Mouse (Mus musculus): ENCODE data around the gene Sema4g.

Gene Sema4g

DNA sequence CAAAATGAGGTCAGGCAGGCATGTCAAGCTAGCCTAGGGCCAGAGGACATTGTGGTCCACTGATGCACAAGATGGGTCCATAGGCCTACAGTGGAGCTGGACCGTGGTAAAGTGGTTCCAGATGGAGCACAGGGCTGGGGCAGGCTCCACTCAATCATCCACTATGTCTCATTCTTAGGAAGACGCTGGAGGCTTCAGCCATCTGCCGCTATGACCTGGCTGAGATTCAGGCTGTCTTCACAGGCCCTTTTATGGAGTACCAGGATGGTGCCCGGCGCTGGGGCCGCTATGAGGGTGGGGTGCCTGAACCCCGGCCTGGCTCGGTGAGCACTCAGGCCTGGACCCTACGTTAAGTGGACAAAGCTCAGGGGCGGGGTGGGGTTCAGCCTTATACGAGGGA lies 8.9 kb downstream of the Sema4g start:
- in situ Hi-C loops (cut with MboI; ENCODE audit: low pct_unique_long_range_greater_than_20kb in 1 of 2, low sequenced_read_pairs in 2 of 2, unreplicated experiment in 1 of 2) = no loop called here

- in situ Hi-C loops (cut with MboI; ENCODE audit: low pct_unique_long_range_greater_than_20kb in 1 of 2, low sequenced_read_pairs in 2 of 2, unreplicated experiment in 1 of 2) = no loop called here
Observed at GRCm38 (mm10) chr19:44999647-45000046, 10.7 kb downstream of the Sema4g start.

DNA sequence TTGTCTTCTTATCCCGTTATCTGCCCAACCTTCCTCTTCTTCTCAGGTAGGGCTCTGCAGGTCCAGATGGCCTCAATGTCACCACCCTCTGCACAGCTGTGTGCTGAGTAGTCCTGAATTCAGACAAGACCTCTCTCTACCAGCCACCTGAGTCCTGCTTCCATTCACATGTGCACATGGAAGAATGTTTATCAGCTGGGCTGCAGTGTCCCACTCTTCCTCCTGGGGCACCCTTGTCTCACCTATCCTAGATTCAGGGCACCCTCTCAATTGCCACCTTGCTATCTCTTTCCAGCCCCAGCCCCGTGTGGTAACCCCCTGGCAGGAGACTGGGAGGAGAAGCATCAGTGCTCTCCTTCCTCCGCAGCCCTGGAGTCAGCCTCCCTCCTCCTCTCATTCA lies 13.4 kb downstream of the Sema4g start:
- in situ Hi-C loops (cut with MboI; ENCODE audit: low pct_unique_long_range_greater_than_20kb in 1 of 2, low sequenced_read_pairs in 2 of 2, unreplicated experiment in 1 of 2) = no loop called here

- in situ Hi-C loops (cut with MboI; ENCODE audit: low pct_unique_long_range_greater_than_20kb in 1 of 2, low sequenced_read_pairs in 2 of 2, unreplicated experiment in 1 of 2) = no loop called here
Observed at GRCm38 (mm10) chr19:45003740-45004516, 15.0 kb downstream of the Sema4g start.

- in situ Hi-C loops (cut with MboI; ENCODE audit: low pct_unique_long_range_greater_than_20kb in 1 of 2, low sequenced_read_pairs in 2 of 2, unreplicated experiment in 1 of 2) = no loop called here
Observed at GRCm38 (mm10) chr19:45005444-45005843, 16.5 kb downstream of the Sema4g start, which contains the start of gene Twnk. Gene Twnk (plus strand): TSS chr19:45005663.

DNA sequence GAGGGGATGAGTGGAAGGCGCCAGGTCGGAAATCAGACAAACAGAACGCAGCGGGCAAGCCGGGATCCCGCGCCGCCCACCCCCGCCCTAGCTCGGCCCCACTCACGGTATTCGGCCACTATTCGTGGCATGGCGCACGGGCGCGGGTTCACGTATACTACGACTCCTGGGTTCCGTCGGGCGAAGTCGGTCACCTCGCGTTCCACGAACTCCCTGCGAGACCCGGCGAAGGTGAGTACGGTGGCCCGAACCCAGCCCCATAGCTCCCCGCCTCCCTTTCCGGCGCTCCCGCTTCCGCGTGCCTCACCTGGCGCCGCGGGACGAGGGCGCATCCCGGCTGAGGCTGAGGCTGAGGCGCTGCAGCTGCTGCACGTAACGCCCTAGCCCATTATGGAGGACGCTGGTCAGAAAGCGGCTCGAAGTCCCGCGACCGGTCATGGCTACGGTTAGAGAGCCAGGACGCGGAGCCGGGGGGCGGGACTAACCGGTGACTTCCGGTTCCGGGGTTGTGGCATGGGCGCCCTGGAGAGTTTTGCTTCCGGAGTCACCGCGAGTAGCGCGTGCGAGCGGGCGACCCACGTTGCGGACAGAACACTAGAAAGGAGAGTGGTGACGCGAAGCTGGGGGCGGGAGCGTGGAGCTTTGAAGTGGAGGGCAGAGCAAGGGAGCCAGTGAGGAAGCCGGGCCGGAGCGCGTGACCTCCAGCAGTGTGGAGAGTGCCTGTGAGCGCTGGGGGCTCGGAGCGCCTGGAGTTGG lies 17.2 kb downstream of the Sema4g start, which contains the start of gene Mrpl43:
Mrpl43 (minus strand) TSS at position 486 of the 756 bp plus-strand sequence.
- in situ Hi-C loops (cut with MboI; ENCODE audit: low pct_unique_long_range_greater_than_20kb in 1 of 2, low sequenced_read_pairs in 2 of 2, unreplicated experiment in 1 of 2) = no loop called here

DNA sequence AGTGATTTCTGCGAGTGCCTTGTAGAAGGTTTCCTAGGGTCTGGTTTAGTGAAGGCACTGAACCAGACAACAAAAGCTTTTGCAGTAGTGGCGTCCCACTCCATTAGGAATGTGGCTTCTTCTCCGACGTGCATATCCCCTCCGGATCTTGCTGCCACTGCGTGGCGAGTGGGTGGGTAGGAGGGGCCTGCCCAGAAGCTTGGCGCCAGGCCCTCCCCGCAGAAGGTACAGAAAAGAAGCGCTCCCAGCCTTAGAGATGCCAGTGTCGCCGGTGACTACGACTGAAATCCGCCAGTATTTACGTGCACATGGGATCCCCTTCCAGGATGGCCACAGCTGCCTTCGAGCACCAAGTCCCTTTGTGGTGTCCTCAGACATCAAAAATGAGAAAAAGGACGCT lies 18.1 kb downstream of the Sema4g start:
- in situ Hi-C loops (cut with MboI; ENCODE audit: low pct_unique_long_range_greater_than_20kb in 1 of 2, low sequenced_read_pairs in 2 of 2, unreplicated experiment in 1 of 2) = no loop called here

GRCm38 (mm10) chr19:45007425-45008191 lies 18.7 kb downstream of the Sema4g start:
- in situ Hi-C loops (cut with MboI; ENCODE audit: low pct_unique_long_range_greater_than_20kb in 1 of 2, low sequenced_read_pairs in 2 of 2, unreplicated experiment in 1 of 2) = no loop called here

GRCm38 (mm10) chr19:45010646-45011045 lies 21.7 kb downstream of the Sema4g start:
- in situ Hi-C loops (cut with MboI; ENCODE audit: low pct_unique_long_range_greater_than_20kb in 1 of 2, low sequenced_read_pairs in 2 of 2, unreplicated experiment in 1 of 2) = no loop called here

DNA sequence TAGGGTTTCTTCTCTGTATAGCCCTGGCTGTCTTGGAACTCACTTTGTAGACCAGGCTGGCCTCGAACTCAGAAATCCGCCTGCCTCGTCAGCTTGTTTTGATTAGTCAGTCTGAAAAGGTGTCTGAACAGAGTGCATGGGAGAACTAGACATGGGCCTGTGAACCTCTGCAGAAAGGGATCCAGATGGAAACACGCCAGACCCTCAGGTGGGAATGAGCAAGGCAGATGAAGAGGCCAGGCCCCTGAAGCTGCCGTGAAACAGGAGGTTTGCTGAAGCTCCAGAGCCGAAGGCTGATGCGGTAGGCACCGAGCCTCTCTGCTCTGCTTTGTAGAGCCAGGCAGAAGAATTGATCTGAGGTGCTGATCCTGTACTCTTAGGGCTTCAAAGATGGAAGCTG lies 23.3 kb downstream of the Sema4g start:
- in situ Hi-C loops (cut with MboI; ENCODE audit: low pct_unique_long_range_greater_than_20kb in 1 of 2, low sequenced_read_pairs in 2 of 2, unreplicated experiment in 1 of 2) = no loop called here

- in situ Hi-C loops (cut with MboI; ENCODE audit: low pct_unique_long_range_greater_than_20kb in 1 of 2, low sequenced_read_pairs in 2 of 2, unreplicated experiment in 1 of 2) = no loop called here
Observed at GRCm38 (mm10) chr19:45012636-45013035, 23.7 kb downstream of the Sema4g start.

- in situ Hi-C loops (cut with MboI; ENCODE audit: low pct_unique_long_range_greater_than_20kb in 1 of 2, low sequenced_read_pairs in 2 of 2, unreplicated experiment in 1 of 2) = no loop called here
Observed at GRCm38 (mm10) chr19:45013581-45014225, 24.8 kb downstream of the Sema4g start.

- in situ Hi-C loops (cut with MboI; ENCODE audit: low pct_unique_long_range_greater_than_20kb in 1 of 2, low sequenced_read_pairs in 2 of 2, unreplicated experiment in 1 of 2) = no loop called here
Observed at GRCm38 (mm10) chr19:45014335-45014971, 25.6 kb downstream of the Sema4g start, which contains the start of gene Lzts2. Gene Lzts2 (plus strand): TSS chr19:45014414.

GRCm38 (mm10) chr19:45014981-45015402 lies 26.1 kb downstream of the Sema4g start:
- in situ Hi-C loops (cut with MboI; ENCODE audit: low pct_unique_long_range_greater_than_20kb in 1 of 2, low sequenced_read_pairs in 2 of 2, unreplicated experiment in 1 of 2) = no loop called here

GRCm38 (mm10) chr19:45015518-45016281 lies 26.8 kb downstream of the Sema4g start:
- in situ Hi-C loops (cut with MboI; ENCODE audit: low pct_unique_long_range_greater_than_20kb in 1 of 2, low sequenced_read_pairs in 2 of 2, unreplicated experiment in 1 of 2) = no loop called here

DNA sequence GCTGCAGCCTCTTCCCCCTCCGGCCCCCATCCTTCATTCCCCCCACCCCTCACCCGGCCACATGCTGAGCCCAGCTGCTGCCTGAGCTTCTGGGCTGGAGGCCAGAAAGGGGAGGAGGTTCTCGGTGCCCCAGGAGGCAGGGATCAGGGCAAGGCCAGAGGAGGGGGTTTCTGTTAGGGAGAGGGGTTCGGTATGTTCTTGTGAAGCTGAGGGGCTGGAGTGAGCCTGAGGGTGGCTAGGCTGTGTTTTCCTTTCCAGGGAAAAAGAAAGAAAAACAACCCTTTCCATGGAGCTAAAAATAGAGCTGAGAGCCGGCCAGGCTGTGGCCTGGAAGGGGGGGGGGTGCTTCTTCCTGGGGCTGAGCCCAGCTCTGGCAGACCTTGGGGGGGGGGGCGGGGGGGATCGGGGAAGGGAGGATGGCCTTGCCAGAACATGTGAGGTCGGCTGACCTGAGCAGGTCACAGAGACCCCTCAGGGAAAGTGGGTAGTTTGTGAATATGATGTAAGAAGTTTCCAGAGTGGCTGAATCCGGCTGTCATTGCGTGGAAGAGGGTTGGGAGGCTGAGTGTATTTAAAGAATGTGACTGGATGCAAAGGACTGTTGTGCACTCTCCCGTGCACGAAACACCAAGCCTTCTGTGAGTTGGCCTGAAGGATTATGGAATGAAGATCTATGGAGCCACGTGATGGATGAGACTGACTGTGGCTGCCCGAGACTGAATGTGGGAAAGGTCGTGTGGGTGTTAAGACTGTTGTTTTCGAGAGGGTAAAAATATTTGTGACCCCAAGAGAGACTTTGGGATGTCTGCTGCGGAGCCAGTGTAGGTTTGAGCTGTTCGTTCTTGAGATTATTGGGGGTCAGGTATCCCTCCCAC lies 27.7 kb downstream of the Sema4g start:
- in situ Hi-C loops (cut with MboI; ENCODE audit: low pct_unique_long_range_greater_than_20kb in 1 of 2, low sequenced_read_pairs in 2 of 2, unreplicated experiment in 1 of 2) = no loop called here

Measured in mouse embryonic stem cell (cell line).